Mouse (Mus musculus) heart, postnatal 10 days (tissue): ENCODE results near the gene Vamp5. TPM values are rescaled to one million over a fixed set of nuclear protein-coding genes. Genes with fewer than 3 reads are reported as not detected.

Experiments
- DNase-seq, 2 experiments: peaks; one replicate each; pipeline ENCODE4 v3.0.0; 2021
- intact Hi-C: fragments of 180-260 bp; cut with DNase I; formaldehyde crosslinking; loops from one replicate; pipeline ENCODE4 v1.15.1; 2025
- total RNA-seq, 2 experiments: library from RNA; stranded (reverse); gene quantifications; 2 replicates each; pipeline ENCODE4 v1.2.3; 2021

The Vamp5 gene
- total RNA-seq, result 10 to 100 TPM; 46.5 to 57.8 TPM

- intact Hi-C loops, result no loop called here
- peak; percentile 88 for DNase-seq
These were observed at the start of gene Vamp5 for GRCm38 (mm10) chr6:72380131-72380770. Vamp5 (minus strand) TSS chr6:72380468.

DNA sequence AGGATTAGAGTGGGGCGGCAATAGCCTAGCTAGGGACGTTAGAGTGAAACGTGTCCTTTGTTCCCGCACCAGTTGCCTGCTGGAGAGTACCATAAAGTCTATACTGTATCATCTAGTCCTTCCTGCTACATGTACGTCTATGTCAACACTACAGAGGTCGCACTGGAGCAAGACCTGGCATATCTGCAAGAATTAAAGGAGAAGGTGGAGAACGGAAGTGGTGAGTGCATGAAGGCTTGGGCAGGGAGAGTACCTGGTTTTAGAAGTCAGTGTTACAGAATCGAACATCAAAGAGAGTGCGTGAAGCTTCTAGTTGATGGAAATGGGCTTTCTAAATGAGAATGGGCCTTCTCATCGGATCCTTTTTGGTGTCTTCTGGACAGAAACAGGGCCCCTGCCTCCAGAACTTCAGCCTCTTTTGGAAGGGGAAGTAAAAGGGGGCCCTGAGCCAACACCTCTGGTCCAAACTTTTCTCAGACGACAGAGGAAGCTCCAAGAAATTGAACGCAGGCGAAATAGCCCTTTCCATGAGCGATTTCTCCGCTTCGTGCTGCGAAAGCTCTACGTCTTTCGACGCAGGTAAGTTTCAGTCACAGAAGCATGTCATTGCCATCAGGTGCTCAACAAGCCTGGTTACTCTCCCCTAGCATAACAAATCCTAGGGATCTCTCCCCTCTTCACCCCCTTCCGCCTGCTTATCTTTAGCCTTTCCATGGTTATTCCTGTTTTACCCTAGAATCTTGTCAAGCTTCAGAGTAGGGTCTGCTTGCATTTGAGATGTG, 49.0 kb upstream of the Vamp5 start:
- intact Hi-C loops, result loop anchor here (10.0 kb wide), 1 partner anchor 406 kb away; no protein-coding TSS in a partner anchor
- DNase-seq, result no peak

GRCm38 (mm10) chr6:72428036-72428435, 47.8 kb upstream of the Vamp5 start:
- intact Hi-C loops, result loop anchor here (1.0 to 10.0 kb wide), 3 partner anchors 106 to 407 kb away; no protein-coding TSS in a partner anchor
- peak; percentile 83 to 89 for DNase-seq

DNA sequence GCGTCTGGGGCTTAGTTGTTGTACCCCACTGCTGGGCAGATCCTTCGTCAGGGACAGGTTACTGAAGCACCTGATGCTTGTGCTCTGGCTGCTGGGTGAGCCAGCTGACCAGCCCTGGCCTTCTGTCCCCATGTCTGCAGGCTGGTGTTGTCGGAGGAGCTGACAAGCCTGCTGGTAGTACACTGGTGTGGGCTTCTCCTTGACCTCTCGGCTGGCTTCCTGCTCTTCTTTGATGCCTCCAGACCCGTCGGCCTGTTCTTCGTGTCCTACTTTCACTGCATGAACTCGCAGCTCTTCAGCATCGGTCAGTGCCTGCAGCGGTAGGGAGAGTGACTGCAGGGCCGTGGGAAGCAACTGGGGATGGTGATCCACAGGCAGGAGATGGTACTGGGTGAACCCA, 45.4 kb upstream of the Vamp5 start:
- intact Hi-C loops, result loop anchor here (10.0 kb wide), 1 partner anchor 409 kb away; no protein-coding TSS in a partner anchor

DNA sequence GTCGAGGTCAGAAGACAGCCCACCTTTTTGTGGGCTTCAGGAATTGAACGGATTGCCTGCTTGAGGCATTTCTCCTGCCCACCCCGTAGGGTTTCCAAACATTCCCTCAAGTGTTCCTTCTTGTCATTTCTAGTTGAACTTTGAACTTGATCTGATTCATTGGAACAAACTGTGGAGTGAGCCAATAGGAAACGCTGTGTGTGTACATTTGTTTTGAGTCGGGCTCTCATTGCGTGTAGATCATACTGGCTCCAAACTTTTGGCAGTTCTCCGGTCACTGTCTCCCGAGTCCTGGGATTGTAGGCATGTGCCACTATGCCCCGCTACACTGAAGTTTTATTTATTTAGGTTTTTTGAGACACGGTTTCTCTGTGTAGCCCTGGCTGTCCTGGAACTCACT, 40.6 kb upstream of the Vamp5 start:
- no peak for DNase-seq
- intact Hi-C loops, result loop anchor here (10.0 kb wide), 1 partner anchor 414 kb away; no protein-coding TSS in a partner anchor

More for the DNA sequence above, 45.4 kb upstream of the Vamp5 start:
- DNase-seq, result no peak

DNA sequence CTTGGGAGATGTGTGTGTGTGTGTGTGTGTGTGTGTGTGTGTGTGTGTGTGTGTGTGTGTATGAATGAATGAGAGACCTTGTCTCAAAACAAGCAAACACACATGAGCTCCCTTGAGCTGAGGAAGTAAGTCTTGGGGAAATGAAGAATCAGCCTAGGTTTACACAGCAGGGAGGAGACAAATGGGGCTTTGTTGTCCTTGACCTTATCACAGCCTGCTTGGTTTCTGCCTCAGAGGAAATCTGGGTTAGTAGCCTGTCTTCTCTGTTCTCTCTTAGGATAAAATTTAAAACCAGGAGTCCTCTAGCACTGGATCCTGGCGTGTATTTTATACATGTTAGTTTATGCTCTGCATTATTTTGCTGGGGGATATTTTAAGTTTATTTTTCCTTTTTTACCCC, 39.5 kb upstream of the Vamp5 start:
- no peak for DNase-seq
- intact Hi-C loops, result loop anchor here (10.0 kb wide), 1 partner anchor 415 kb away; no protein-coding TSS in a partner anchor

DNA sequence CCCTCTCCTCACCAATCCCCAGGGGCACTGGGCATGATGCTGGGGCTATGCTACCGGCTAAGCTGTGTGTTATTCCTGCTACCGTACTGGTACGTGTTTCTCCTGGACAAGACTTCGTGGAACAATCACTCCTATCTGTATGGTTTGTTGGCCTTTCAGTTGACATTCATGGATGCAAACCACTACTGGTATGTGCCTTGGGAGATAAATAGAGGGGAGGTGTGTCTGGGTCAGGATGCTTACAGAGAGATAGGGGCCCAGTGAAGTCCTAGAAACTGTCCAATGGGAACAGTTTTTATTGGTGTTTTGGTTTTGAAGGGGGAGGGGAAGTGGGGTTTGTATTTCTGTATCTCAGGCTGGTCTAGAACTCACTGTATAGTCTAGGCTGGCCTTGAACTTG, 38.0 kb upstream of the Vamp5 start:
- intact Hi-C loops, result no loop called here
- DNase-seq, result no peak

- no peak for DNase-seq
- intact Hi-C loops, result no loop called here
These were observed 35.9 kb upstream of the Vamp5 start for GRCm38 (mm10) chr6:72415964-72416772.

DNA sequence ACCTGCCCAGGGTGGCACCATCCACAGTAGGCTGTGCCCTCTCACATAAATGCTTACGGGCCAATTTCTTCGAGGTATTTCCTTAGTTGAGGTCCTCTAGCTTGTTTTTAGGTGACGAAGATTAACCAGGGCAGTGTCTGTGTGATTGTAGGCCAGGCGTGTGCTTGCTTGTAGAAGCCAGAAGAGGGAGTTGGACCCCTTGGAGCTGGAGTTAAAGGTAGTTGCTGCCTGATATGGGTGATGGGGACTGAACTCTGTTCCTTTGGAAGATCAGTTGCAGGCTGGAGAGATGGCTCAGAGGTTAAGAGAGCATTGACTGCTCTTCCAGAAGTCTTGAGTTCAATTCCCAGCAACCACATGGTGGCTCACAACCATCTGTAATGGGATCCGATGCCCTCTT, 34.9 kb upstream of the Vamp5 start:
- intact Hi-C loops, result no loop called here
- no peak for DNase-seq

GRCm38 (mm10) chr6:72414076-72414756, 33.9 kb upstream of the Vamp5 start, which contains the start of gene Ggcx:
Ggcx (plus strand) TSS chr6:72414308.
- intact Hi-C loops, result no loop called here
- DNase-seq, result peak; percentile 97 to 98

DNA sequence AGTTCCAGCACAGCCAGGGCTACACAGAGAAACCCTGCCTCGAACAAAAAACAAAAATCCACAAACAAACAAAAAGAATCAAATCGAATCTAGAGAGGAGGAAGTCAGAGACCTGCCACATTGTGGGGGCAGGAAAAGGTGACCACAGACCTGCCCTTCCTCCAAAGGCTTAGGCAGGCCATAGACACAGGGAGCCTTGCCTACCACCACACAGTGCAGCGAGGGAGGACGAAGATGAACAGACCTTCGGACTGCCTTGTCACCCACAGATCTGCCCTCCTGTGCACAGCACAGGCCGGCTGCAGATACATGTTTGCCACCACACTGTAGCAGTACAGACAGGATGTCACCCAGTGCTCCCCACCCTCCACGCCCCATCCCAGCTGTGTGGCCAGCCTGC, 30.2 kb upstream of the Vamp5 start:
- DNase-seq, result no peak
- intact Hi-C loops, result no loop called here

DNA sequence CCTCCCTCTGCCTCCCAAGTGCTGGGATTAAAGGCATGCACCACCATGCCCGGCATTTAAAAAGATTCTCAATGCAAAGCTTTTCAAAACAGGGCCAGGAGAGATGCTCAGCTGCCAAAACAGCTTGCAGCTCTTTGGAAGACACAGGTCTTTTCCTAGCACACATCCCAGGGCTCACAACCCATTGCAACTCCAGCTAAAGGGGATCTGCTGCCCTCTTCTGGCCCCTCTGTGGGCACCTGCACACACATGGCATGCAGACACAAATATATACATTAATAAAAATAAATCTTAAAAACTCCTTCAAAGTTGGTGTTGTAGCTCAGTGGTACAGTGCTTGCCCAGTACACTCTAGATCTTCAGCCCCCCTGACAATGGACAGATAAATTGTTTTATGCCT, 29.7 kb upstream of the Vamp5 start:
- no peak for DNase-seq
- intact Hi-C loops, result no loop called here

GRCm38 (mm10) chr6:72409567-72409966, 29.3 kb upstream of the Vamp5 start:
- DNase-seq, result peak; percentile 55 to 79
- intact Hi-C loops, result loop anchor here (5.0 kb wide), 2 partner anchors 47 to 127 kb away; no protein-coding TSS in a partner anchor

GRCm38 (mm10) chr6:72407119-72407518, 26.9 kb upstream of the Vamp5 start:
- intact Hi-C loops, result loop anchor here (1.0 to 5.0 kb wide), 3 partner anchors 45 to 159 kb away; no protein-coding TSS in a partner anchor

GRCm38 (mm10) chr6:72405356-72405755, 25.1 kb upstream of the Vamp5 start:
- DNase-seq, result no peak
- intact Hi-C loops, result loop anchor here (5.0 kb wide), 2 partner anchors 43 to 123 kb away; no protein-coding TSS in a partner anchor

More at GRCm38 (mm10) chr6:72407119-72407518, 26.9 kb upstream of the Vamp5 start:
- DNase-seq, result peak; percentile 87 to 92

DNA sequence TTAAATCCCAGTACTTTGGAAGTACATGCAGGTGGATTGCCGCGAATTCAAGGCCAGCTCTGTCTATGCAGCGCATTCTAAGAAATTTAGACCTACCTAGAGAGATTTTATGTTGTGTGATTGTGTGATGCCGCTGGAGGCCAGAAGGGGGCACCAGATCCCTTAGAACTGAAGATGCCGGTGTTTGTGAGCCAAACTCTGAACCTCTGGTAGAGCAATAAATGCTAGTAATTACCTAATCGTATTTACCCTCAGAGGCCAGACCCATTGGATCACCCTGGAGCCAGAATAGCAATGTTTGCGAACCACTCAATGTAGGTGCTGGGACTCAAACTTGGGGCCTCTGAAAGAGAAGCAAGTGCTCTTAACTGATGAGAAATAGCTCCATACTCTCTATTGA, 21.6 kb upstream of the Vamp5 start:
- intact Hi-C loops, result no loop called here
- DNase-seq, result peak; percentile 78 to 88

- no peak for DNase-seq
- intact Hi-C loops, result no loop called here
These were observed 19.7 kb upstream of the Vamp5 start for GRCm38 (mm10) chr6:72399967-72400366.

DNA sequence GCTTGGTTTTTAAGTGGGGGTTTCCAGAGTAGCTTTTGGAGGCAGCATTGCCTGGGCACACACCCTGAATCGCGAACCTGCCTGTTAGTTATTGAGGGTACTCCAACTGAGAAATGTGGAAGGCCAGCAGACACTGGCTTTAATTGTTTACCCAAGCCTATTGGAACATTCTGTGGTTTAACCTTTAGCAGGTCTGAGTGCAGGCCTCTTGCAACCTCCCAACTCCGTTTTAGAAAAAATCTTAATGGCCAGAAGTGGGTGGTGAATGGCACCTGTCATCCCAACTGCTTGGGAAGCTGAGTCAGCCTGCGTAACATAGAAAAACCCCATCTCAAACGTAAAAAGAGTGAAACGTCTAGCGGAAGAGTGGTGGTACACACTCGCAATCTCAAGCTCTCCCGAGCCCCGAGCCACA, 16.6 kb upstream of the Vamp5 start:
- no peak for DNase-seq
- intact Hi-C loops, result no loop called here

GRCm38 (mm10) chr6:72392341-72392740, 12.1 kb upstream of the Vamp5 start:
- intact Hi-C loops, result loop anchor here (5.0 kb wide), 1 partner anchor 110 kb away; no protein-coding TSS in a partner anchor
- DNase-seq, result no peak
